Mouse (Mus musculus) embryonic facial prominence, embryonic 12.5 days (tissue): ENCODE results near the gene Emd. TPM values are rescaled to one million over a fixed set of nuclear protein-coding genes. Genes with fewer than 3 reads are reported as not detected.

Experiments used
- ATAC-seq: fragments of 200-750 bp; cut with Nextera tagmentation; 2 replicates; pipeline ENCODE4 v1.8.0; 2017; ENCODE audit not compliant: insufficient number of reproducible peaks, insufficient read depth, low FRiP score, low TSS enrichment
- H3K27ac ChIP-seq: fragments of 300-500 bp; sonication (generic); 2 replicates; pipeline ENCODE4 v1.5.1; 2016; ENCODE audit warnings: mild to moderate bottlenecking
- H3K27me3 ChIP-seq: fragments of 300-500 bp; sonication (generic); 2 replicates; pipeline ENCODE4 v1.6.1; 2016; ENCODE audit warnings: mild to moderate bottlenecking, moderate library complexity
- H3K36me3 ChIP-seq: fragments of 300-500 bp; sonication (generic); 2 replicates; pipeline ENCODE4 v1.6.1; 2016; ENCODE audit warnings: mild to moderate bottlenecking
- H3K4me1 ChIP-seq: fragments of 300-500 bp; sonication (generic); 2 replicates; pipeline ENCODE4 v1.6.1; 2016
- H3K4me2 ChIP-seq: fragments of 300-500 bp; sonication (generic); replicated peaks from 2 replicates; pipeline ENCODE4 v1.6.1; 2016; ENCODE audit warnings: mild to moderate bottlenecking, moderate library complexity
- H3K4me3 ChIP-seq: fragments of 300-500 bp; sonication (generic); 2 replicates; pipeline ENCODE4 v1.5.1; 2016; ENCODE audit warnings: mild to moderate bottlenecking
- H3K9ac ChIP-seq: fragments of 300-500 bp; sonication (generic); 2 replicates; pipeline ENCODE4 v1.6.1; 2016; ENCODE audit warnings: mild to moderate bottlenecking, moderate library complexity
- H3K9me3 ChIP-seq: fragments of 300-500 bp; sonication (generic); 2 replicates; pipeline ENCODE4 v1.6.1; 2016; ENCODE audit warnings: mild to moderate bottlenecking, moderate library complexity
- WGBS: fragments of 180-500 bp; shearing (Covaris S2); methylation state at CpG from one replicate; pipeline ENCODE4 v1.1.7; 2016; 5-methylcytosine and 5-hydroxymethylcytosine counted together
- polyA plus RNA-seq: library from polyadenylated mRNA; unstranded; fragments of >200 nt; fragmentation: Nextera tagmentation; extraction: Ambion mirVana; gene quantifications from 2 replicates; pipeline ENCODE4 v1.2.1, GENCODE M21; 2016

The Emd gene
- polyA plus RNA-seq, 1 experiment from 2014 or later: 24.4 TPM

- H3K4me2 ChIP-seq: no peak overlapping the region
- H3K9ac ChIP-seq: no peak overlapping the region
- no peak for ATAC-seq
- 0 out of 2 replicates have a peak, but pooled peaks cover 4% of the 10 kb centered on the region for H3K36me3 ChIP-seq
- H3K27me3 ChIP-seq: no peaks in the 10 kb centered on the region
- no peaks in the 10 kb centered on the region for H3K4me1 ChIP-seq
- H3K27ac ChIP-seq: no peak overlapping the region
- no peak overlapping the region for H3K4me3 ChIP-seq
- 71% methylated on average over 8 of the region's 8 CpGs for WGBS
- H3K9me3 ChIP-seq: no peaks in the 10 kb centered on the region
Measured at GRCm38 (mm10) chrX:74277916-74278315, 23.4 kb downstream of the Emd start.

- peak overlapping the region; percentile 82 for H3K27ac ChIP-seq
- no peaks in the 10 kb centered on the region for H3K36me3 ChIP-seq
- WGBS: 15% methylated on average over 12 of the region's 14 CpGs
- peak overlapping the region; percentile 58 for H3K4me3 ChIP-seq
- H3K9ac ChIP-seq: peak overlapping the region; percentile 67; the same call in 1 of the 2 replicates
- peak overlapping the region; percentile 66 for H3K4me2 ChIP-seq
- no peaks in the 10 kb centered on the region for H3K4me1 ChIP-seq
- H3K9me3 ChIP-seq: no peaks in the 10 kb centered on the region
- no peaks in the 10 kb centered on the region for H3K27me3 ChIP-seq
- ATAC-seq: no peak
Measured at GRCm38 (mm10) chrX:74281041-74281731, 26.7 kb downstream of the Emd start.

- Histone ChIP-seq H3K4me3 (peak within 1 kb of the TSS; percentile 58), H3K4me1 (no peaks in the 10 kb centered on the region), H3K27ac (peak within 1 kb of the TSS; percentile 82), H3K4me2 (peak within 1 kb of the TSS; percentile 66), H3K9ac (peak within 1 kb of the TSS; percentile 67), H3K27me3 (no peaks in the 10 kb centered on the region), H3K9me3 (no peaks in the 10 kb centered on the region), H3K36me3 (no peaks in the 10 kb centered on the region)
- 25% methylated on average over 16 of the region's 16 CpGs for WGBS
- peak; percentile 94 for ATAC-seq
Measured at GRCm38 (mm10) chrX:74281732-74282394, 27.4 kb downstream of the Emd start, which contains the start of the genes Taz and Dnase1l1. Gene Taz (plus strand): TSS chrX:74281912. Gene Dnase1l1 (minus strand): TSS chrX:74282337.

DNA sequence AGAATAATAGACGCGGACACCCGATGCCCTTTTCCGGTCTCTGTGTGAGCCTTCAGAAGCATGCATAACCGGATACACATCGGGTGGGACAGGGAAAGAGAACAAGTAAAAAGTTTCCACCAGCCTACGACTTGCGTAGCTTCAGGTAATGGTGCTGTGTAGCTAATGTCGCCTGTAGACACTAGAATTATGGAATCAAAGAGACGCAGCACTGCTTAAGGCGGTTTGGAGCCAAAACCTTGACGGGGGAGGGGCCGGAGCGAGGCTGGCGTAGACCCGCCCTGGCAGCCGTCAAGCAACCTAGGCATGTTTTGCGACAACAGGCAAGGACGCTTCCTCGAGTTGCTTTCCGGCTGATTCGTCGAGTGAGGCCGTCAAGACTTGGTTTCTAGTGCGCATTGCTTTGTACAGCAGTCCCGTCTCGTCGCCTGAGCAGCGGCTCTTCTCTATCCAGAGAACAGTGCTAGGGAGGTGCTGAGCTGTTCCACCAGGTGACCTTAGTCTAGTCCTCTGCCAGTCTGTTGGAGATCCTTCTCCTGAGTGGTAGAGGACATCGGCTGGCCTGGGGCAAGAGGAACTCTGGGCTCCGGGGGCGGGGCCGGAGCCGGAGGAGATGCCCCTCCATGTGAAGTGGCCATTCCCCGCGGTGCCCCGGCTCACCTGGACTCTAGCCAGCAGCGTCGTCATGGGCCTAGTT lies 28.1 kb downstream of the Emd start:
- no peaks in the 10 kb centered on the region for H3K4me1 ChIP-seq
- H3K27ac ChIP-seq: peak overlapping the region; percentile 82
- H3K9ac ChIP-seq: peak overlapping the region; percentile 67
- no peaks in the 10 kb centered on the region for H3K36me3 ChIP-seq
- H3K4me3 ChIP-seq: peak overlapping the region; percentile 58
- H3K4me2 ChIP-seq: peak overlapping the region; percentile 66
- no peaks in the 10 kb centered on the region for H3K27me3 ChIP-seq
- H3K9me3 ChIP-seq: no peaks in the 10 kb centered on the region
- peak; percentile 61; the same call in 1 of the 2 replicates for ATAC-seq
- WGBS: 19% methylated on average over 39 of the region's 39 CpGs

GRCm38 (mm10) chrX:74283092-74283437 lies 28.6 kb downstream of the Emd start:
- ATAC-seq: no peak
- Histone ChIP-seq H3K9me3 (no peaks in the 10 kb centered on the region), H3K27ac (peak overlapping the region; percentile 82; the same call in 1 of the 2 replicates), H3K27me3 (no peaks in the 10 kb centered on the region), H3K9ac (peak overlapping the region; percentile 67), H3K4me1 (no peaks in the 10 kb centered on the region), H3K36me3 (no peaks in the 10 kb centered on the region), H3K4me3 (peak overlapping the region; percentile 58), H3K4me2 (peak overlapping the region; percentile 66)
- WGBS: 30% methylated on average over 5 of the region's 5 CpGs

GRCm38 (mm10) chrX:74293431-74293830 lies 38.9 kb downstream of the Emd start:
- no peak for ATAC-seq
- no peaks in the 10 kb centered on the region for H3K9me3 ChIP-seq
- H3K4me3 ChIP-seq: no peak overlapping the region
- H3K9ac ChIP-seq: no peak overlapping the region
- no peaks in the 10 kb centered on the region for H3K27me3 ChIP-seq
- H3K27ac ChIP-seq: no peak overlapping the region
- H3K4me2 ChIP-seq: no peak overlapping the region
- no peaks in the 10 kb centered on the region for H3K4me1 ChIP-seq
- H3K36me3 ChIP-seq: 0 out of 2 replicates have a peak, but pooled peaks cover 15% of the 10 kb centered on the region
- WGBS: 82% methylated on average over 4 of the region's 4 CpGs

- Histone ChIP-seq H3K9ac (peak within 1 kb of the TSS; percentile 74), H3K4me3 (peak within 1 kb of the TSS; percentile 63), H3K36me3 (peaks cover 11% of the 10 kb centered on the region), H3K4me1 (no peaks in the 10 kb centered on the region), H3K27me3 (no peaks in the 10 kb centered on the region), H3K4me2 (peak within 1 kb of the TSS; percentile 62), H3K27ac (peak within 1 kb of the TSS; percentile 41; the same call in 1 of the 2 replicates), H3K9me3 (no peaks in the 10 kb centered on the region)
- peak; percentile 99 for ATAC-seq
- WGBS: 21% methylated on average over 37 of the region's 37 CpGs
Measured at GRCm38 (mm10) chrX:74296538-74297448, 42.3 kb downstream of the Emd start, which contains the start of gene Atp6ap1. Gene Atp6ap1 (plus strand): TSS chrX:74297097.

DNA sequence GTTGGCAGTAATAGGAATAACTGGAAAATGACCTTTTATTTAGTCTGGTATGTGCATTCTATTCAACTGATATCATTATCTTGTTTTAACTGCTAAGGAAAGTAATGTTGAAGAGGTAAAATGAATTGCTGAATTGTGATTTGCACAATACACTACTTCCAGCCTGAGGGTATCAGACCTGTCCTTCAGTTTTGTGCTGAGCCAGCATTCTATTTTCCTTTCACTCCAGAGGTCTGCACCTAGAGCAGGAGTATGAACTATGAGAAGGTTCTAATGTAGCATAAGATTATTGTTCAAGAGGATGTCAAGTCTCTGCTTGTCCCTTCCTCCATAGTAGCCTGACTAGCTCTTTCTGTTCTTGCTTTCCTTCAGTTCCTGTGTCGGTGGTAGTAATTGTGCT lies 43.9 kb downstream of the Emd start:
- 92% methylated on average over 1 of the region's 1 CpGs for WGBS
- ATAC-seq: no peak
- Histone ChIP-seq H3K4me1 (no peaks in the 10 kb centered on the region), H3K36me3 (peaks cover 21% of the 10 kb centered on the region), H3K27me3 (no peaks in the 10 kb centered on the region), H3K4me3 (no peak overlapping the region), H3K4me2 (no peak overlapping the region), H3K27ac (no peak overlapping the region), H3K9ac (no peak overlapping the region), H3K9me3 (no peaks in the 10 kb centered on the region)

GRCm38 (mm10) chrX:74299721-74300120 lies 45.2 kb downstream of the Emd start:
- no peak overlapping the region for H3K27ac ChIP-seq
- H3K4me1 ChIP-seq: no peaks in the 10 kb centered on the region
- WGBS: 83% methylated on average over 3 of the region's 3 CpGs
- H3K4me3 ChIP-seq: no peak overlapping the region
- H3K4me2 ChIP-seq: no peak overlapping the region
- H3K9me3 ChIP-seq: no peaks in the 10 kb centered on the region
- ATAC-seq: no peak
- H3K9ac ChIP-seq: no peak overlapping the region
- H3K27me3 ChIP-seq: no peaks in the 10 kb centered on the region
- H3K36me3 ChIP-seq: peaks cover 23% of the 10 kb centered on the region

- Histone ChIP-seq H3K4me1 (no peaks in the 10 kb centered on the region), H3K9ac (peak within 1 kb of the TSS; percentile 75), H3K27ac (peak within 1 kb of the TSS; percentile 82), H3K27me3 (no peaks in the 10 kb centered on the region), H3K4me3 (peak within 1 kb of the TSS; percentile 53), H3K9me3 (no peaks in the 10 kb centered on the region), H3K4me2 (peak within 1 kb of the TSS; percentile 70), H3K36me3 (peaks cover 44% of the 10 kb centered on the region)
- peak; percentile 73; the same call in 1 of the 2 replicates for ATAC-seq
- 10% methylated on average over 37 of the region's 41 CpGs for WGBS
Measured at GRCm38 (mm10) chrX:74304867-74305700, 50.6 kb downstream of the Emd start, which contains the start of gene Gdi1. Gene Gdi1 (plus strand): TSS chrX:74304998.
